Mouse (Mus musculus): Measurements from ENCODE around the gene Nmu. TPM values are rescaled to one million over a fixed set of nuclear protein-coding genes. Genes with fewer than 3 reads are reported as not detected.

The Nmu gene
- total and polyA plus RNA-seq, 3 experiments = not detected

GRCm38 (mm10) chr5:76340931-76341330 lies 22.7 kb downstream of the Nmu start:
- in situ Hi-C loops (cut with MboI; ENCODE audit: low pct_ligation_motif_present, low pct_unique_long_range_greater_than_20kb, low sequenced_read_pairs) = no loop called here
- no peaks in the 10 kb centered on the region for H3K9me3 ChIP-seq (replicated peaks; ENCODE audit: low read length)
- H3K27ac ChIP-seq (ENCODE audit: insufficient read depth, low read depth) = no peak overlapping the region
- no peak overlapping the region for H3K4me2 ChIP-seq (ENCODE audit: insufficient read depth, low read depth, poor library complexity, severe bottlenecking)
- H3K27me3 ChIP-seq (replicated peaks) = no peaks in the 10 kb centered on the region
- no peaks in the 10 kb centered on the region for H3K36me3 ChIP-seq (replicated peaks in 1 of 2; ENCODE audit: control insufficient read depth in 1 of 2, insufficient read depth in 1 of 2, low read length in 1 of 2)
- no peak overlapping the region for H3K4me3 ChIP-seq (replicated peaks in 1 of 3; ENCODE audit: low read depth in 2 of 3, low read length in 2 of 3, poor library complexity in 1 of 3)
- dilution Hi-C loops (cut with MboI; ENCODE audit: extremely low pct_ligation_motif_present, extremely low pct_unique_long_range_greater_than_20kb, low sequenced_read_pairs) = no loop called here
- no peak overlapping the region for H3K9ac ChIP-seq (ENCODE audit: insufficient read depth, low read depth)
- peaks cover 0 to 11% of the 10 kb centered on the region in 2 experiments; a peak in 2 of 4 replicates for H3K4me1 ChIP-seq (ENCODE audit: control insufficient read depth in 1 of 2, insufficient read depth in 2 of 2)
- no peak for TF ChIP-seq HCFC1 (IDR thresholded peaks at IDR 0.05; ENCODE audit: low read depth, low read length)
- no peak for DNase-seq (ENCODE audit: extremely low read depth)
- H3K79me2 ChIP-seq (replicated peaks; ENCODE audit: control insufficient read depth, extremely low read depth, insufficient read depth, poor library complexity, severe bottlenecking) = no peaks in the 10 kb centered on the region

GRCm38 (mm10) chr5:76337100-76337499 lies 26.5 kb downstream of the Nmu start:
- TF ChIP-seq RAD21 (IDR thresholded peaks at IDR 0.05; ENCODE audit: low read depth, low read length) = no peak
- peak; percentile 86 for TF ChIP-seq EP300 (IDR thresholded peaks at IDR 0.05; ENCODE audit: low read length)
- no peak for TF ChIP-seq JUND (conservative IDR thresholded peaks at IDR 0.05; ENCODE audit: low read depth, low read length)
- no peak for TF ChIP-seq PAX5 (IDR thresholded peaks at IDR 0.05; ENCODE audit: low read length)
- TF ChIP-seq BHLHE40 (IDR thresholded peaks at IDR 0.05; ENCODE audit: low read depth, low read length) = peak; percentile 77
- TF ChIP-seq ZMIZ1 (IDR thresholded peaks at IDR 0.05; ENCODE audit: low read depth, low read length) = no peak
- peak; percentile 94 for TF ChIP-seq IRF4 (IDR thresholded peaks at IDR 0.05; ENCODE audit: low read depth, low read length)
- peak; percentile 65; the same call in 1 of the 2 replicates for TF ChIP-seq MAFK (IDR thresholded peaks at IDR 0.05; ENCODE audit: insufficient replicate concordance, low read length)
- Histone ChIP-seq H3K27ac (ENCODE audit: insufficient read depth, low read depth) (no peak overlapping the region), H3K79me2 (replicated peaks; ENCODE audit: control insufficient read depth, extremely low read depth, insufficient read depth, poor library complexity, severe bottlenecking) (no peaks in the 10 kb centered on the region), H3K36me3 (replicated peaks in 1 of 2; ENCODE audit: control insufficient read depth in 1 of 2, insufficient read depth in 1 of 2, low read length in 1 of 2) (no peaks in the 10 kb centered on the region), H3K9ac (ENCODE audit: insufficient read depth, low read depth) (no peak overlapping the region), H3K9me3 (replicated peaks; ENCODE audit: low read length) (no peaks in the 10 kb centered on the region), H3K4me1 (ENCODE audit: control insufficient read depth in 1 of 2, insufficient read depth in 2 of 2) (peaks cover 0 to 11% of the 10 kb centered on the region in 2 experiments; a peak in 2 of 4 replicates), H3K4me2 (ENCODE audit: insufficient read depth, low read depth, poor library complexity, severe bottlenecking) (peak overlapping the region; percentile 44; the same call in 1 of the 2 replicates), H3K27me3 (replicated peaks) (no peaks in the 10 kb centered on the region), H3K4me3 (replicated peaks in 1 of 3; ENCODE audit: low read depth in 2 of 3, low read length in 2 of 3, poor library complexity in 1 of 3) (no peak overlapping the region)
- in situ Hi-C loops (cut with MboI; ENCODE audit: low pct_ligation_motif_present, low pct_unique_long_range_greater_than_20kb, low sequenced_read_pairs) (no loop called here), dilution Hi-C loops (cut with MboI; ENCODE audit: extremely low pct_ligation_motif_present, extremely low pct_unique_long_range_greater_than_20kb, low sequenced_read_pairs) (no loop called here)
- peak; percentile 52 for DNase-seq (ENCODE audit: extremely low read depth)

- no peaks in the 10 kb centered on the region for H3K79me2 ChIP-seq (replicated peaks; ENCODE audit: control insufficient read depth, extremely low read depth, insufficient read depth, poor library complexity, severe bottlenecking)
- TF ChIP-seq MAX (IDR thresholded peaks at IDR 0.05; ENCODE audit: low read length) (no peak), MAFK (IDR thresholded peaks at IDR 0.05; ENCODE audit: insufficient replicate concordance, low read length) (0 out of 2 replicates have a peak, but pooled peaks have one; percentile 30), IRF4 (IDR thresholded peaks at IDR 0.05; ENCODE audit: low read depth, low read length) (peak; percentile 57; the same call in 1 of the 2 replicates), BHLHE40 (IDR thresholded peaks at IDR 0.05; ENCODE audit: low read depth, low read length) (peak; percentile 56; the same call in 1 of the 2 replicates), USF1 (IDR thresholded peaks at IDR 0.05; ENCODE audit: low read depth, low read length) (no peak), HCFC1 (IDR thresholded peaks at IDR 0.05; ENCODE audit: low read depth, low read length) (no peak), USF2 (conservative IDR thresholded peaks at IDR 0.05; ENCODE audit: low read depth, low read length) (no peak), ZMIZ1 (IDR thresholded peaks at IDR 0.05; ENCODE audit: low read depth, low read length) (no peak), ZKSCAN1 (IDR thresholded peaks at IDR 0.05; ENCODE audit: borderline replicate concordance, low read depth, low read length) (no peak)
- no peaks in the 10 kb centered on the region for H3K27me3 ChIP-seq (replicated peaks)
- in situ Hi-C loops (cut with MboI; ENCODE audit: low pct_ligation_motif_present, low pct_unique_long_range_greater_than_20kb, low sequenced_read_pairs) (no loop called here), dilution Hi-C loops (cut with MboI; ENCODE audit: extremely low pct_ligation_motif_present, extremely low pct_unique_long_range_greater_than_20kb, low sequenced_read_pairs) (no loop called here)
- peaks cover 0 to 11% of the 10 kb centered on the region in 2 experiments; a peak in 2 of 4 replicates for H3K4me1 ChIP-seq (ENCODE audit: control insufficient read depth in 1 of 2, insufficient read depth in 2 of 2)
- H3K4me3 ChIP-seq (replicated peaks in 1 of 3; ENCODE audit: low read depth in 2 of 3, low read length in 2 of 3, poor library complexity in 1 of 3) = no peak overlapping the region
- no peak overlapping the region for H3K9ac ChIP-seq (ENCODE audit: insufficient read depth, low read depth)
- no peak overlapping the region for H3K27ac ChIP-seq (ENCODE audit: insufficient read depth, low read depth)
- no peaks in the 10 kb centered on the region for H3K9me3 ChIP-seq (replicated peaks; ENCODE audit: low read length)
- no peaks in the 10 kb centered on the region for H3K36me3 ChIP-seq (replicated peaks in 1 of 2; ENCODE audit: control insufficient read depth in 1 of 2, insufficient read depth in 1 of 2, low read length in 1 of 2)
- 0 out of 2 replicates have a peak overlapping the region, but pooled peaks have one; percentile 36 for H3K4me2 ChIP-seq (ENCODE audit: insufficient read depth, low read depth, poor library complexity, severe bottlenecking)
- DNase-seq (ENCODE audit: extremely low read depth) = peak; percentile 8
Observed at GRCm38 (mm10) chr5:76333833-76334232, 29.8 kb downstream of the Nmu start.

All from CH12.LX (cell line).